Mouse (Mus musculus) cerebellum, adult 2 months (tissue): Measurements from ENCODE around the gene Dock1. TPM values are rescaled to one million over a fixed set of nuclear protein-coding genes. Genes with fewer than 3 reads are reported as not detected.

ENCODE experiments used
- DNase-seq, 2 experiments: peaks; one replicate each; pipeline ENCODE4 v3.0.0; 2021
- H3K27ac ChIP-seq: fragments of 200-500 bp; 2 replicates; pipeline ENCODE4 v1.5.1; 2012; ENCODE audit warnings: low read length, control low read depth, inconsistent platforms; ENCODE audit not compliant: insufficient read depth
- H3K27me3 ChIP-seq: fragments of 200-500 bp; 2 replicates; pipeline ENCODE4 v1.6.1; 2012; ENCODE audit warnings: inconsistent platforms, mild to moderate bottlenecking, low read length, moderate library complexity; ENCODE audit not compliant: control insufficient read depth, insufficient read depth
- H3K4me1 ChIP-seq: fragments of 200-500 bp; 2 replicates; pipeline ENCODE4 v1.6.1; 2011; ENCODE audit warnings: low read length; ENCODE audit not compliant: control insufficient read depth, insufficient read depth
- H3K4me3 ChIP-seq: fragments of 200-500 bp; replicated peaks from 2 replicates; pipeline ENCODE3; 2011; ENCODE audit warnings: mild to moderate bottlenecking, low read depth, low read length, control low read depth; ENCODE audit not compliant: insufficient read depth
- CTCF ChIP-seq: fragments of 200-500 bp; IDR thresholded peaks from 2 replicates; pipeline ENCODE4 v1.5.1; 2011; ENCODE audit warnings: low read depth, mild to moderate bottlenecking, control low read depth, low read length, moderate library complexity, borderline replicate concordance; ENCODE audit not compliant: insufficient read depth
- POLR2A ChIP-seq: fragments of 200-500 bp; IDR thresholded peaks from 2 replicates; pipeline ENCODE4 v1.6.1; 2011; ENCODE audit warnings: low read length, control low read depth, borderline replicate concordance; ENCODE audit not compliant: insufficient read depth
- WGBS: fragments of 180-500 bp; shearing (Covaris S2); methylation state at CpG from one replicate; pipeline ENCODE4 v1.1.7; 2018; 5-methylcytosine and 5-hydroxymethylcytosine counted together
- polyA plus RNA-seq: library from polyadenylated mRNA; depleted of rRNA; stranded (reverse); fragments of >200 nt; gene quantifications from 2 replicates; pipeline ENCODE4 v1.2.3, GENCODE M21; 2012

Gene Dock1
- polyA plus RNA-seq, 1 experiment: 16.9 TPM

- WGBS: 87% methylated on average over 4 of the region's 4 CpGs
- no peaks in the 10 kb centered on the region for H3K27me3 ChIP-seq
- H3K27ac ChIP-seq: no peak overlapping the region
- no peak for DNase-seq
- TF ChIP-seq POLR2A (no peak), CTCF (no peak)
- no peak overlapping the region for H3K4me3 ChIP-seq
- H3K4me1 ChIP-seq: no peaks in the 10 kb centered on the region
These were observed 134.0 kb downstream of the Dock1 start for GRCm38 (mm10) chr7:134804422-134804821.

GRCm38 (mm10) chr7:134806799-134807198, 136.3 kb downstream of the Dock1 start:
- H3K4me1 ChIP-seq: no peaks in the 10 kb centered on the region
- H3K4me3 ChIP-seq: no peak overlapping the region
- DNase-seq: peak; percentile 15 to 28
- H3K27ac ChIP-seq: no peak overlapping the region
- H3K27me3 ChIP-seq: no peaks in the 10 kb centered on the region
- WGBS: 21% methylated on average over 6 of the region's 6 CpGs
- no peak for TF ChIP-seq POLR2A
- TF ChIP-seq CTCF: no peak

GRCm38 (mm10) chr7:134808406-134808805, 138.0 kb downstream of the Dock1 start:
- 95% methylated on average over 2 of the region's 2 CpGs for WGBS
- Histone ChIP-seq H3K27ac (no peak overlapping the region), H3K4me1 (no peaks in the 10 kb centered on the region), H3K27me3 (no peaks in the 10 kb centered on the region), H3K4me3 (no peak overlapping the region)
- TF ChIP-seq POLR2A (no peak), CTCF (no peak)
- no peak for DNase-seq

DNA sequence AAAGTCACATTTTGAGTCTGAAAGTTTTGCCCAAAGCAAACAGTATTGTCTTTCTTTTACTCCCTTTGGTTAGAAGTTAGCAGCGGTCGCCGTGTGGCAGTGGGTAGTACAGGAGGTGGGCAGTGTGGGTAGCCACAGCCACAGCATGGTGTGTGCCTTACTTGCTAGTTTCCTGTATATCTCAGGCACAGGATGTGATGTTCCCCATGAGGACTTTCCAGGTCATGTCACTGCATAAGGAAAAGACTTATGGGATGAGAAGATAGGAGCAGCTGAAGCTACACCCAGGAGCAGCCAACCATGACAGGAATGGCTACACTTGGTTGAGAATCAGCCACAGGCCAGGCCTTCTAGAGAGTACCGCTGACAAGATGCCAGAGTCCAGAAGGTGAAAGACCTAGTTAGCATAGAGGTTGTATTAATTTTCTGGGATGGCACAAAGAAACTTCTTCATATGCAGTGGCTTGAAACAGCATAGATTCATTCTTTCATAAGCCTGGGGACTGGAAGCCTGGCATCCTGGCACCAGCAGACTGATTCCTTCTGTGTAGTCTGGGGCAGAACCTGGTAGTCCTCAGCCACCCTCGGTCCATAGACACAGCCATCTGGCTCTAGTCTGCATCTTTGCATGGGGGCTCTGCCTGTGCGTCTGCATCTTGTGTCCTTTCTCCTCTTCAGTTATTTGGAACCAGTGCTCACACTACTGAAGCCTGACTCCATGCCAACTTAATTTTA, 139.0 kb downstream of the Dock1 start:
- no peak overlapping the region for H3K27ac ChIP-seq
- no peaks in the 10 kb centered on the region for H3K27me3 ChIP-seq
- no peaks in the 10 kb centered on the region for H3K4me1 ChIP-seq
- no peak for TF ChIP-seq POLR2A
- TF ChIP-seq CTCF: no peak
- peak; percentile 10 to 39 for DNase-seq
- no peak overlapping the region for H3K4me3 ChIP-seq
- 56% methylated on average over 6 of the region's 6 CpGs for WGBS

GRCm38 (mm10) chr7:134818471-134818870, 148.0 kb downstream of the Dock1 start:
- no peak for DNase-seq
- 98% methylated on average over 5 of the region's 5 CpGs for WGBS

GRCm38 (mm10) chr7:134821264-134821663, 150.8 kb downstream of the Dock1 start:
- TF ChIP-seq CTCF (no peak), POLR2A (no peak)
- DNase-seq: peak; percentile 13 to 45
- WGBS: 0% methylated on average over 1 of the region's 1 CpGs
- Histone ChIP-seq H3K27ac (no peak overlapping the region), H3K4me1 (no peaks in the 10 kb centered on the region), H3K4me3 (no peak overlapping the region), H3K27me3 (peaks cover 1% of the 10 kb centered on the region; the same call in 1 of the 2 replicates)

More at GRCm38 (mm10) chr7:134818471-134818870, 148.0 kb downstream of the Dock1 start:
- H3K4me3 ChIP-seq: no peak overlapping the region
- H3K4me1 ChIP-seq: no peaks in the 10 kb centered on the region
- H3K27me3 ChIP-seq: peaks cover 1% of the 10 kb centered on the region; the same call in 1 of the 2 replicates
- TF ChIP-seq CTCF (no peak), POLR2A (no peak)
- H3K27ac ChIP-seq: no peak overlapping the region

GRCm38 (mm10) chr7:134822006-134822405, 151.6 kb downstream of the Dock1 start:
- peaks cover under 1% of the 10 kb centered on the region; the same call in 1 of the 2 replicates for H3K27me3 ChIP-seq
- WGBS: 90% methylated on average over 3 of the region's 3 CpGs

GRCm38 (mm10) chr7:134823891-134824290, 153.4 kb downstream of the Dock1 start:
- no peak for DNase-seq
- Histone ChIP-seq H3K27ac (no peak overlapping the region), H3K27me3 (no peaks in the 10 kb centered on the region), H3K4me1 (no peaks in the 10 kb centered on the region), H3K4me3 (no peak overlapping the region)
- TF ChIP-seq CTCF: no peak
- no peak for TF ChIP-seq POLR2A
- WGBS: 35% methylated on average over 4 of the region's 4 CpGs

More at GRCm38 (mm10) chr7:134822006-134822405, 151.6 kb downstream of the Dock1 start:
- TF ChIP-seq CTCF: no peak
- H3K4me1 ChIP-seq: no peaks in the 10 kb centered on the region
- H3K4me3 ChIP-seq: no peak overlapping the region
- H3K27ac ChIP-seq: no peak overlapping the region
- no peak for DNase-seq
